Mouse (Mus musculus): Measurements from ENCODE around the gene Eif4ebp2.

Gene Eif4ebp2

GRCm38 (mm10) chr10:61452645-61453044 is at the start of gene Eif4ebp2:
Gene Eif4ebp2 (minus strand): TSS chr10:61452661.
- DNase-seq (ENCODE audit: low spot score), result peak; percentile 99

- no peak for DNase-seq (ENCODE audit: low spot score)
Measured at GRCm38 (mm10) chr10:61500756-61501155, 48.3 kb upstream of the Eif4ebp2 start.

- no peak for DNase-seq (ENCODE audit: low spot score)
Measured at GRCm38 (mm10) chr10:61499505-61500466, 47.3 kb upstream of the Eif4ebp2 start.

DNA sequence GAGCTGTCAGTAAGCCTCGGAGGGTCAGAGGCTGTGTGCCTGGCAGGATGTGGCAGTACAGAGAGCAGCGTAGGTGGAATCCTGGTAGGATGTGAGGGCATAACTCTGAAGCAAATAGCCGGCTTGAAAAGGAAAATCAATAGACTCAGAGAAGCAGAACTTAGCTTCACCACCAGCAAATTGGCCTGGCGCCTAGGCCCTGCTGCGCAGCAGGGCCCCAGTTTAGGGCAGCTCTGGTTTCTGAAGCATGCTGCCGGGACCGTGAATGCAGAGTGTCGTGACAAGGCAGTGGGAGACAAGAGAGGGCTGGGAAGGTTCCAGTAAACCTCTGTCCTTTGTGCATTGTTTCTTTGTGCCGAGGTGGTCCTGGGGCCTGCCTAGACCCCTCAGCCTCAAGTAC is 43.8 kb upstream of the Eif4ebp2 start:
- no peak for DNase-seq (ENCODE audit: low spot score)

- no peak for DNase-seq (ENCODE audit: low spot score)
Measured at GRCm38 (mm10) chr10:61495461-61495860, 43.0 kb upstream of the Eif4ebp2 start.

DNA sequence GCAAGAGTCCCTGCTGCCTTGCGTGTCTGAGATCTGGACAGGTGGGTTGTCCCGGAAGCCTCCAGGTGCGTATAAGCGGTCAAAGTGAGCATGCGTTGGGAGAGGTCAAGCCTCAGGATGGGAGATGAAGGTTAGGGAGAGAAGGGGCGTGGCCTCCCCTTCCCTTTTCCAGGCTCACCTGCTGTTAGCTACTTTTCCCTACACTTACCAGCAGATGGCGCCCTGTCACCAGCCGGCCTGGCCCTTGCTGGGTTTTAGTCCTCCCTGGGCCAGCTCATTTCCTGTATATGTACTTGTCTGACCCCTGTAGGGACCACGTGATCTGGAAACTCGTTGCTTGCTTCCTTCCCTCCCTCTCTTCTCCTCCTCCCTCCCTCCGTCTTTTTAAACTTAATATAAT is 39.6 kb upstream of the Eif4ebp2 start:
- DNase-seq (ENCODE audit: low spot score), result peak; percentile 56

GRCm38 (mm10) chr10:61491573-61491972 is 39.1 kb upstream of the Eif4ebp2 start:
- no peak for DNase-seq (ENCODE audit: low spot score)

DNA sequence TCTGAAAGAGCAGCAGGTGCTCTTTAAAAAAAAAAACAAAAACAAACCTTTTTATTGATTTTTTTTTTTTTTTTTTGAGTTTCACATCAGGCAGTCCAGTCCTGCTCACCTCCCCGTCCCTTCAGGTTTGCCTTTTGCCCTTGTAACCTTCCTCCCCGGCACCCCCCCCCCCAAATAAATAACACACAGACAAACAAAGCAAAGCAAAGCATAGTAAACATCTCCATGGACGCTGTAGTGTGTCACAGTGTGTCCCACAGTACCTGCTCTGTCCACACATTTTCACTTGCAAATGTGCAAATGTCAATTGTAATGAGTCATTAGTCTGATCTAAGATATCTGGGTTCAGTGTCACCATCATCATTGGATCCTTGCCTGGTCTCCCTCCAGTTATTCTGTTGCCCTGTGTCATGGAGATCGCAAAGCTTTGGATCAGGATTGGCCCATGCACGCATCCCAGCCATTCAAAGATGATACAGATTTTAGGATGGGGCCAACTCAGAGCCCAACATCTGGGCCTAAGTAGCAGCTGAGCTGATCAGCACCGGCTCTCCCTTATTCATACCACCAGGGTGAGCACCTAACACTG is 36.2 kb upstream of the Eif4ebp2 start:
- DNase-seq (ENCODE audit: low spot score), result no peak

- no peak for DNase-seq (ENCODE audit: low spot score)
Measured at GRCm38 (mm10) chr10:61486551-61487339, 34.3 kb upstream of the Eif4ebp2 start.

DNA sequence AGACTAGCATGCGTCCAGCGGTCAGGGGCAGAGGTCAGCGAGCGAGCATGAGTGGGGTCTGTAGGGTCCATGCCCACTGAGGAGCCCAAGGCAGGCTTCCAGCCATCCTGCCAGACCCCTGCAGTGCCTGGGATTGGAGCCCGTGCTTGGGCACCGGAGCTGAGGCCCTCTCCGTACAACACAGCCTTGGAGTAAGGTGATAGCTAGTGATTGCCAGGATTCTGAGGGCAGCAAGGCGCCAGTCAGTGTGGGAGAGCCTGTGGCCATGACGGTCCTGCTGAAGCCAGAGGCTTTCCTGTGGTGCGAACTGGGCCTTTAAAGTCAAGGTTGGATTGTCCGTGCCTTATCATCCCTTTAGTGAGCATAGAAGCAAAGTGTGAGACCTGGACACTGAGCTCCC is 32.3 kb upstream of the Eif4ebp2 start:
- no peak for DNase-seq (ENCODE audit: low spot score)

GRCm38 (mm10) chr10:61482771-61483170 is 30.3 kb upstream of the Eif4ebp2 start:
- no peak for DNase-seq (ENCODE audit: low spot score)

DNA sequence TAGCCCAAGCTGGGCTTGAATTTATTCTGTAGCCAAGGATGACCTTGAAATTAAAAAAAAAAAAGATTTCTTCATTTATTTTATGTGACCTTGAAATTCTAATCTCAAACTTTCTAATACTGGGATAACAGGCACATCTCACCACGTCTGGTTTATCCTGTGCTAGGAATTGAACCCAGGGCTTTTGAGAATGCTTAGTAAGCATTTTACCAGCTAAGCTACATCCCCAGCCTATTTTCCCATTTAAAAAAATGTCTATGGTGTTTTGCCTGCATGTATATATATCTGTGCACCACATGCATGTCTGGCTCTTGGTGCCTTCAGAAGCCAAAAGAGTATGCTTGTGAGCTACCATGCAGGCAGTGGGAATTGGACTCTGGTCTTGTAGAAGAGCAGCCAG is 28.0 kb upstream of the Eif4ebp2 start:
- no peak for DNase-seq (ENCODE audit: low spot score)

- no peak for DNase-seq (ENCODE audit: low spot score)
Measured at GRCm38 (mm10) chr10:61479927-61480326, 27.5 kb upstream of the Eif4ebp2 start.

DNA sequence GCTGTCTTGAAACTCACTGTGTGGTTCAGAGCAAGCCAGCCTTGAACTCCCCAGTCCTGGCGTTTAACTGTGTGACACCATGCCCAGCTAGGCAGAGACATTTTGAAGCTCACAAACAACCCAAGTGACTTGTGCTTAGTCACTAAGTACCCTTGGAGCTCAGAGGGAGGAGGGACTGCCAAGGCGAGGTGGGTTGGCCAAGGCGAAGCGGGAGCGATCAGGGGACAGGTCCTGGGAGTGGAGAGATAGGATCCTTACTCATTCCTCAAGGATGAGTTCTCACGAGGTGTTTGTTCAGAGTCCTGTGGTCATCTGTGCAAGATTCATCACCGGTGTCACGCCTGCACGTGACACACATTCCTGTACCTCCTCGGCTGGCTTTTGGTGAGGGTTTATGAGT is 27.0 kb upstream of the Eif4ebp2 start:
- no peak for DNase-seq (ENCODE audit: low spot score)

DNA sequence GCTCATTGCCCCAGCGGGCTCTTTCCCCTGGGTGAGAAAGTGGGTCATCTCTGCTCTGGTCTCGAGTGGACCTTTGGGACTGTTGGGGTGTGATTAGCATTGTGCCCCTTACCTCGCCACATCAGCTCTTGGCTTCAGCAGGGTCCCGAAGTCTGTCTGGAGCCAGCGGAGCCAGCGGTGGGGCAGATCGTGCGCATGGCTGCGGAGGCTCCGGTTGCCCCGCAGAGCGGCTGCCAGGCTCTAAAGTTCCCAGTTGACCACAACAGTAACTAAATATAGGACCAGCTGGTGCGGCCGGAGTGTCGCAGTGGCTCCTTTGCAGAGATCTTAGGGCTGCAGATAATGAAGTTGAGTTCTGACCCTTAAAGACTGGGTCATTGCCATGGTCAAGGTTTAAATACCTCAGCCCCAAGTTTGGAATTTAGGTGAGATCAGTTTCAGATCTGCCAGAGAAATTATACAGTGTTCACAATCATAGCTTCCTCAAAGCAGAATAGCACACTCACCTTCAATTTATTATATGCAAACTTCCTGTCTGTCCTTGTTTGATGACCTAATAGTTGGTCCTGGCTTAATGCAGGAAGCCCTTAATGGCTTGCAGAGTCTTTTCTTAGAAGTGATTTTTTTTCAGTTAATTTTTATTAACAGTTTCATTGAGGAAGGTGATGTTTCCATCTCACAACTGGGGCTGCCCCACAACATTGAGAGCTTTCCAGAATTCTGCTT is 24.1 kb upstream of the Eif4ebp2 start:
- no peak for DNase-seq (ENCODE audit: low spot score)

DNA sequence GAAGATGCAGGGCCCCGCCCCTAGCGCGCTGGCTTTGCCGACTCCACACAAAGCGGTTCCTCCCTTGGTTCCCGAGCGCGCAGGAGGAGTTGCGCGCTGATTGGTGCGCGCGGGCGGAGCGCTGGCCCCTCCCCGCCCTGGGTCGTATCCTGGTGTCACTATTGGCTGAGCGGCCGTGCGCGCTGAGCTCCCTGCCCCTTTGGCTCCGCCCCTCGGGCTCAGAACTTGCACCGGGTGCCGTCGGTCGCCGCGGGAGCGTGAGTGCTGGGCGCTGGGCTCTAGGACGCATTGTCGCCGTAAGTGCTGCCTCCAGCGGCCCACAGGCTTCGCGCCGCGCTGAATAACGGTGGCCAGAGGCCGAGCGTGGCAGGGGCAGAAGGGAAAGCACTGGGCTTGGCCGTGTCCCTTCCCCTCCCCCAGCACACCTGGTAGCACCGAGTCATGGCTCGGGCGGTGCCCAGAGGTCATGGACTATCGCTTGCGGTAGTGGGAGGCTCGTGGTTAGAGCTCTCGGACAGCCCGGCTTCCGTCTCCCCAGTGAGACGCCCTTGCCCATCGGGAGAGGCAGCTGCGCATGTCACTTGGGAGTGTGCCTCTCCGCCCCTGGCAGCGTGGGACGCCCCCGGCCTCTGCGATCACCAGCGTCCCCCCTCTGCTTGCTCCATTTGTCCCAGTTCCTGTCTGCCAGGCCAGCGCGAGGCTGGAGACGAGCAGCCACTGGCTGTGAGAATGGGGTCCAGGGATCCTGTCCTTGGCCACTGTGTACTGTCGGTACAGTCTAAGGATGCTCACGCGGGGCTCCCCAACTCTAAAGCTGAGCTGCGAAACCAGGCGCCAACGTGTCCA is 23.4 kb upstream of the Eif4ebp2 start, which contains the start of gene Lrrc20:
Gene Lrrc20 (plus strand): TSS at position 208 of the 846 bp plus-strand sequence.
- DNase-seq (ENCODE audit: low spot score), result peak; percentile 95

DNA sequence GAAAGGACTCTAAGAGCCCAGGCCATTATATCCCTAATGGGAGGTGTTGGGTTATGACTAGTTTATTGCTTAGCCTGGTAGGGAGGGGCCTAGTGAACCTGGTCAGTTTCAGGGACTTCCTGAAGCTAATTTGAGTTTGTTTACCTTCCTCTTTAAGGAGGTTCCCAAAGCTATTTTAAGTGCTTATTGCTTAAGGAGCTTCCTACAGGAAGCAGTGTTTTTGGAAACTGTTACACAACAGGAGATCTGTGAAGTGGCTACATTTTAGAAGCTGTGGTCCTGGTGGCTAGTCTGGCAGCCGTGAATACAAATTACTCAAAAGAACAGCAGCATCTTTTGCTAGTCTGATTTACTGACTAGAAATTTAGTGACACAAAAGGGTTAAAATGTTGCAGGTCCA is 21.9 kb upstream of the Eif4ebp2 start:
- DNase-seq (ENCODE audit: low spot score), result no peak

DNA sequence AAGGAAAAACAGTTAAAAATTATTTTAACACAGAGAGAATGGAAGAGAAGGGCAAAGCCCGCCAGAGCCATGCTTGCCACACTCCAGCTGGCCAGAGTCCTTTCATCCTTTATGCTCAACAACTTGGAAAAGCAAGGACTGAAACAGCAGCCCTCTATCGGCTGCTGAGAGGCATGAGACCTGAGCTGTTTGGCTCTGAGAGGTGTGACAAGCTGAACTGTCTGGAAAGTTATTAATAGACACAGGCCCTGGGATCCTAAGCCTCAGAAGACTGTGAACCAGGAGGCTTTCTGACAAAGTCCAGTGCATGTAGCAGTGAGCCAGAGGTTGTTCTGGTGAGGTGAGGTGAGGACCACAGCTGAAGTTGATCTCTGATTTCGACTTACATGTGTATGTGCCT is 21.2 kb upstream of the Eif4ebp2 start:
- DNase-seq (ENCODE audit: low spot score), result no peak

- DNase-seq (ENCODE audit: low spot score), result no peak
Measured at GRCm38 (mm10) chr10:61468900-61469299, 16.4 kb upstream of the Eif4ebp2 start.

GRCm38 (mm10) chr10:61466873-61467272 is 14.4 kb upstream of the Eif4ebp2 start:
- no peak for DNase-seq (ENCODE audit: low spot score)

DNA sequence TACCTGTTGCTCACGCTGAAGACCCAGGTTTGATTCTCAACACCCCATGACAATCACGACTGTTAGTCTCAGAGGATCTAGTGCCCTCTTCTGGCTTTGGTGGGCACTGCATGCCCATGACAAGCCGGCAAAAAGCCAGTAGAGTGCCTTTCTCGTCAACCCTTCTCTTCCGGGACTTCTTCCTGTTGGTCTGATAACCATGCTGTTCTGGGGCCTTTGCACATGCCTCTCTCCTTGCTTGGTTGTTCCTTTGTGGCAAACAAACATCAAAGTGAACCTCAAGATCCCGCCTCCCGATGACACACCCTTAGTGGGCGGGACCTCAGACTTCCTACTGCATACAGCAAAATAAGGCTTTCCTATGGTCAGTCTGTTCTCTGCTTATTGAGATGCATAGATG is 13.8 kb upstream of the Eif4ebp2 start:
- peak; percentile 51 for DNase-seq (ENCODE audit: low spot score)
